Mouse (Mus musculus) CD8-positive naive resting alpha-beta T cell, adult 2 months (primary cell): ENCODE measurements around the gene Rnf133.

Experiments
- DNase-seq, 2 experiments: peaks; one replicate each; pipeline ENCODE4 v3.0.0; 2022; ENCODE audit warnings: low read depth in 2 of 2, low spot score in 2 of 2

Gene Rnf133

GRCm38 (mm10) chr6:23650205-23650604, at the start of gene Rnf133:
TSS of gene Rnf133 (minus strand) at chr6:23650305.
- DNase-seq, result no peak

- no peak for DNase-seq
These were observed 28.1 kb upstream of the Rnf133 start for GRCm38 (mm10) chr6:23678172-23678571.

GRCm38 (mm10) chr6:23655036-23655435, 4.9 kb upstream of the Rnf133 start, which contains the start of gene Rnf148:
TSS of gene Rnf148 (minus strand) at chr6:23655136.
- no peak for DNase-seq

GRCm38 (mm10) chr6:23648732-23649131, 1.4 kb downstream of the Rnf133 start:
- DNase-seq, result no peak

- no peak for DNase-seq
These were observed 2.4 kb downstream of the Rnf133 start for GRCm38 (mm10) chr6:23647627-23648247.

GRCm38 (mm10) chr6:23637081-23637480, 13.0 kb downstream of the Rnf133 start:
- no peak for DNase-seq

GRCm38 (mm10) chr6:23635208-23635607, 14.9 kb downstream of the Rnf133 start:
- DNase-seq, result no peak

- DNase-seq, result no peak
These were observed 16.1 kb downstream of the Rnf133 start for GRCm38 (mm10) chr6:23634016-23634415.

- no peak for DNase-seq
These were observed 19.6 kb downstream of the Rnf133 start for GRCm38 (mm10) chr6:23630465-23630864.
